Mouse (Mus musculus) E14TG2a.4 (cell line): ENCODE data around the gene Cdyl2.

Source experiments
- CTCF ChIP-seq: conservative IDR thresholded peaks from 2 replicates; pipeline ENCODE4 v1.5.1; 2014; ENCODE audit warnings: low read length
- NANOG ChIP-seq: IDR thresholded peaks from 2 replicates; pipeline ENCODE4 v1.6.1; 2014; ENCODE audit warnings: borderline replicate concordance, low read length, mixed read lengths

DNA sequence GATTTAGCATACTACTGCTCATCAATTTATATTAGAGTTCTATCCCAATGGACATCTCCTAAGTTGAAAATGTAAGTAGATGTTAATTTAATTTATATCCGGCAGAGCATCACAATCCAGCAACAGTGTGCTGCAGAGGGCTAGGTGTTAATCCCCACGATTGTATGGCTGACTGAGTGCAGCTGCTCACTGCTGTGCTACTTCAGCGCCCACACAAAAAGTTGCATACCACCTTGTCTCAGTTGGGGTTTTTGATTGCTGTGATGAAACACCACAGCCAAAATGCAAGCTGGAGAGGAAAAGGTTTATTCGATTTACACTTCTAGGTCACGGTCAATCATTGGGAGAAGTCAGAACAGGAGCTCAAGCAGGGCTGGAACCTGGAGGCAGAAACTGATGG lies 41.4 kb upstream of the Cdyl2 start:
- TF ChIP-seq CTCF: no peak
- no peak for TF ChIP-seq NANOG
